Mouse (Mus musculus): ENCODE measurements around the gene Cox17. TPM values are rescaled to one million over a fixed set of nuclear protein-coding genes. Genes with fewer than 3 reads are reported as not detected.

Cox17 gene
- polyA plus RNA-seq, 1 experiment from 2014 or later, result 337 TPM

DNA sequence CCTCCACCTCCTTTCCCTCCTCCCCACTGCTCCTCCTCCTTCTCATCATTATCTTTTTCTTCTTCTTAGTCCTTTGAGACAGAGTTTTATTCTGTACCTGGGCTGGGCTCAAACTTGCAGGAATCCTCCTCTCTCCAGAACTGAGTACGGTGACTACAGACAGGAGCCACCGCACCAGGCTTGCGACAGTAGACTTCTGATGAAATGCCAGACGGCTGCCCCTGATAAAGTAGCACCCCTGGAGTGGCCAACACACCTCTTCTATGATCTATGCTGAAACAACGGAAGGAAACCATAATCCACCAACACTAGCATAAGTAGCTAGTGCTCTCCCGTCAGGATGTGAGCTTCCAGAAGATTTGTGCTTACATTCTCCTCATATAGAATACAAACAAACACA is 40.6 kb downstream of the Cox17 start:
- ATAC-seq (ENCODE audit: insufficient number of reproducible peaks, insufficient read depth, low FRiP score, low read depth), result no peak
- H3K4me3 ChIP-seq (ENCODE audit: control insufficient read depth in 1 of 2, insufficient read depth in 1 of 2, low read depth in 1 of 2, low read length in 2 of 2), result no peak overlapping the region

DNA sequence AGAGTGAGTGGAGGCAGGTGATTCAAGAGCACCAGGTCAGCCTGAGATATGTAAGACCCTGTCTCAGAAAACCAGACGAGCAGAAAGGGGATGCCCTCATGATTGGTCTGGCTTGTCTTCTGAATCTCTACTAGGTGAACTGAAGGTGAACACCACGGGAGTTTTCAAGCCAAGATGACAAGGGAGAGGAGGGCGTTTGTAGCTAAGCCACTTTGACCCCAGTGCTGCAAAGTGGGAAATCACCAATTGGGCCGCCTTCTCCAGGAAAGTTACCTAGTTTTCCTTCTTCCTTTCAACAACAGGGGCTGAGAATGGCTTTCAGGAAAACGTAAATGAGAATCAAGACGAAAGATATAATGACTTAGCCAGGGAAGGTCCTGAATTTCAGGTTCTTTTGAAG is 42.0 kb downstream of the Cox17 start:
- H3K4me2 ChIP-seq (ENCODE audit: low read length), result no peak overlapping the region
- no peak overlapping the region for H3K27ac ChIP-seq (replicated peaks in 1 of 2; ENCODE audit: control insufficient read depth in 1 of 2, insufficient read depth in 1 of 2, low read depth in 2 of 2, low read length in 2 of 2)
- no peaks in the 10 kb centered on the region for H3K36me3 ChIP-seq (ENCODE audit: control insufficient read depth, insufficient read depth, low read length)
- H3K9me3 ChIP-seq (ENCODE audit: control insufficient read depth, low read length), result no peaks in the 10 kb centered on the region
- 75% methylated on average over 6 of the region's 6 CpGs for WGBS
- H3K9ac ChIP-seq (ENCODE audit: low read length), result no peak overlapping the region
- no peak for ATAC-seq (ENCODE audit: insufficient number of reproducible peaks, insufficient read depth, low FRiP score, low read depth)
- peaks cover 0 to 7% of the 10 kb centered on the region in 2 experiments; a peak in 2 of 4 replicates for H3K4me1 ChIP-seq (ENCODE audit: control insufficient read depth in 2 of 2, insufficient read depth in 2 of 2, low read length in 2 of 2)
- H3K4me3 ChIP-seq (ENCODE audit: control insufficient read depth in 1 of 2, insufficient read depth in 1 of 2, low read depth in 1 of 2, low read length in 2 of 2), result no peak overlapping the region
- no peaks in the 10 kb centered on the region for H3K27me3 ChIP-seq (ENCODE audit: control insufficient read depth, insufficient read depth, low read length)

More for the DNA sequence above, 40.6 kb downstream of the Cox17 start:
- H3K36me3 ChIP-seq (ENCODE audit: control insufficient read depth, insufficient read depth, low read length), result no peaks in the 10 kb centered on the region
- no peak overlapping the region for H3K27ac ChIP-seq (replicated peaks in 1 of 2; ENCODE audit: control insufficient read depth in 1 of 2, insufficient read depth in 1 of 2, low read depth in 2 of 2, low read length in 2 of 2)
- H3K27me3 ChIP-seq (ENCODE audit: control insufficient read depth, insufficient read depth, low read length), result no peaks in the 10 kb centered on the region
- H3K9ac ChIP-seq (ENCODE audit: low read length), result no peak overlapping the region
- peaks cover 0 to 3% of the 10 kb centered on the region in 2 experiments; a peak in 1 of 4 replicates for H3K4me1 ChIP-seq (ENCODE audit: control insufficient read depth in 2 of 2, insufficient read depth in 2 of 2, low read length in 2 of 2)
- no peaks in the 10 kb centered on the region for H3K9me3 ChIP-seq (ENCODE audit: control insufficient read depth, low read length)
- no peak overlapping the region for H3K4me2 ChIP-seq (ENCODE audit: low read length)
- WGBS, result 71% methylated on average over 6 of the region's 6 CpGs

DNA sequence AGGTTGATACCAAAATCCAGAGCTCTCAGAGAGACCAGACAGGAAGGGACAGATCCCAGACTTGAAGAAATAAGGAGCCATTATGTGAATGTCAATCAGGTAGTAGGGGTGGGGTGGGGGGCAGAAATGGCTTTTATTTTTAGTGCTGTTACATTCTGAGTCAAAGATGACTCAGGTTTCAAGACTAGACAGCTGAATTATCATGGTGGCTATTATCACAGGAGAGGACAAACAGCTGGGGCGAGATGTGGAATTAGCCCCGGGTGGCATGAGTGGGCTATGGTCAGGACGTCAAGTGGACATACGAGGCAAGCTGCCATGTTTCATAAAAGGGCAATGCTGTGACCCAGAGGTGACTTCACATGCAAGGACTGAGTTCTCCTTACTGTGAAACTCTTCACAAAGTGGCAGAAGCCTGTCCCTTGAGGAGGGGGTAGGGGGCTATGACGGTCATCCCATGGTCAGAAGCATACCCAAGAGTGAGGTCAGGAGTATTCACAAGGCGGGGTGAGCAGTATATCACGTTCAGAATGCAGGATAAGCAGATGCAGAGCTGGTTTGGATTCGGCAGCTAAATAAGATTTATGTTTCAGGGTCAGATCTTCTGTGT is 42.6 kb downstream of the Cox17 start:
- 79% methylated on average over 8 of the region's 8 CpGs for WGBS
- Histone ChIP-seq H3K9ac (ENCODE audit: low read length) (no peak overlapping the region), H3K4me3 (ENCODE audit: control insufficient read depth in 1 of 2, insufficient read depth in 1 of 2, low read depth in 1 of 2, low read length in 2 of 2) (no peak overlapping the region), H3K9me3 (ENCODE audit: control insufficient read depth, low read length) (no peaks in the 10 kb centered on the region), H3K27me3 (ENCODE audit: control insufficient read depth, insufficient read depth, low read length) (no peaks in the 10 kb centered on the region), H3K4me2 (ENCODE audit: low read length) (no peak overlapping the region), H3K4me1 (ENCODE audit: control insufficient read depth in 2 of 2, insufficient read depth in 2 of 2, low read length in 2 of 2) (peaks cover 0 to 7% of the 10 kb centered on the region in 2 experiments; a peak in 2 of 4 replicates), H3K27ac (replicated peaks in 1 of 2; ENCODE audit: control insufficient read depth in 1 of 2, insufficient read depth in 1 of 2, low read depth in 2 of 2, low read length in 2 of 2) (no peak overlapping the region), H3K36me3 (ENCODE audit: control insufficient read depth, insufficient read depth, low read length) (no peaks in the 10 kb centered on the region)
- no peak for ATAC-seq (ENCODE audit: insufficient number of reproducible peaks, insufficient read depth, low FRiP score, low read depth)

DNA sequence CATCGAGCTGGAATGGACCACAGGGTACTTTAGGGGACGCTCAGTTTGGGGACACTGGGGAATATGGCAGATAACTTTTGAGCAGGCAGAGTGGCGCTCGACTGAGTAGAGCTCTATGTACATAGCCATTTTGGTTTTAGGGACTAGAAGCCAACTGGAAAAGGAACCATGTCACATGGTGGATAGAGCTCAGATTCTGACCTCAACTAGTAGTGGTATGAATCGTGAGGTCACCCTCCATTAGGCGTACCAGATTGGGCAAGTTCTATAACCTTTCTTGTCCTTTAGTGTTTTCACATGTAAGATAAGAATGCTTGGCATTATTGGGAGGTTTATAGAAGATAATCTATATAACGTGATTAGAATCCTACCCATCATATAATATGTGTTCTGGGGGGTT is 43.5 kb downstream of the Cox17 start:
- H3K9ac ChIP-seq (ENCODE audit: low read length), result no peak overlapping the region
- peaks cover 0 to 8% of the 10 kb centered on the region in 2 experiments; a peak in 2 of 4 replicates for H3K4me1 ChIP-seq (ENCODE audit: control insufficient read depth in 2 of 2, insufficient read depth in 2 of 2, low read length in 2 of 2)
- no peaks in the 10 kb centered on the region for H3K9me3 ChIP-seq (ENCODE audit: control insufficient read depth, low read length)
- no peaks in the 10 kb centered on the region for H3K36me3 ChIP-seq (ENCODE audit: control insufficient read depth, insufficient read depth, low read length)
- WGBS, result 80% methylated on average over 7 of the region's 7 CpGs
- no peak overlapping the region for H3K4me2 ChIP-seq (ENCODE audit: low read length)
- no peak for ATAC-seq (ENCODE audit: insufficient number of reproducible peaks, insufficient read depth, low FRiP score, low read depth)
- H3K27me3 ChIP-seq (ENCODE audit: control insufficient read depth, insufficient read depth, low read length), result no peaks in the 10 kb centered on the region
- no peak overlapping the region for H3K27ac ChIP-seq (replicated peaks in 1 of 2; ENCODE audit: control insufficient read depth in 1 of 2, insufficient read depth in 1 of 2, low read depth in 2 of 2, low read length in 2 of 2)
- H3K4me3 ChIP-seq (ENCODE audit: control insufficient read depth in 1 of 2, insufficient read depth in 1 of 2, low read depth in 1 of 2, low read length in 2 of 2), result no peak overlapping the region

DNA sequence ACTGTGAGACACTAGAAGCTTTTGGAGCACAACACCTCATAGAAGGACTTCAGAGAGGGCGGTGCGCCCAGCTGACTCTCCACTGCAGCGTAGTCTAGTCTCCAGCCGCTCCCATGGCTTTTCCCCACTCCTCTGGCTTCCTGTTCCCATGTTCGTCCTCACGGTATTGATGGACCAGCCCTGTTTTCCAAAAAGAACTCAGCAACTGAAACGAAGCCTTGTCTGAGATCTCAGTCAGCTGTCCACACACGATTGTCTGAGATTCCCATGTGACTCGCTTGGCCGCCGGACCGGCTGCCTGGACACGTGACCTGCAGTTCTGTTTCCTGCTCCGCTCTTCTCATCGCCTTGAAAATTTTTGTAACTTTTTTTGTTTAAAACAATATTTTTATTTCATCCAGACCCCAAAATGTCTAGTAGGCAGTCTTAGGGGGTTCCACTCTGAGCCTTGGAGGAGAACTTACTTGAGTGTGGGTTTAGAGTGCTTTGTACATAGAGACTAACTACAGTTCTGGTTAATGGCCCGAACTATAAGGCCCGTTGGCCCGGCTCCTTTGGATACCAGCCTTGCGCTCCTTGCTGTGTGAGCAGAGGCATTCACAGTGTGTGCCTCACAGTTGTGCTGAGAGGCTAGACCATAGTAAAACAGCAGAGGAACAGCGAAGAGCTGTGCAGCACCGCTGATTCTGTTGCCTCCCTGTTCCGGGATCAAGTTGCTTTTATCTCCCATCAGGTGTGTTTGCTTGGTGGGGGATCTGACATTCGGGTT is 45.5 kb downstream of the Cox17 start:
- Histone ChIP-seq H3K4me2 (ENCODE audit: low read length) (peak overlapping the region; percentile 56), H3K27ac (replicated peaks in 1 of 2; ENCODE audit: control insufficient read depth in 1 of 2, insufficient read depth in 1 of 2, low read depth in 2 of 2, low read length in 2 of 2) (peak overlapping the region; percentile 10 to 71; a peak in 3 of 4 replicates), H3K27me3 (ENCODE audit: control insufficient read depth, insufficient read depth, low read length) (no peaks in the 10 kb centered on the region), H3K4me1 (ENCODE audit: control insufficient read depth in 2 of 2, insufficient read depth in 2 of 2, low read length in 2 of 2) (peaks cover 14 to 15% of the 10 kb centered on the region in 2 experiments), H3K4me3 (ENCODE audit: control insufficient read depth in 1 of 2, insufficient read depth in 1 of 2, low read depth in 1 of 2, low read length in 2 of 2) (peak overlapping the region; percentile 3 to 14; a peak in 1 of 4 replicates), H3K36me3 (ENCODE audit: control insufficient read depth, insufficient read depth, low read length) (no peaks in the 10 kb centered on the region), H3K9me3 (ENCODE audit: control insufficient read depth, low read length) (no peaks in the 10 kb centered on the region), H3K9ac (ENCODE audit: low read length) (no peak overlapping the region)
- ATAC-seq (ENCODE audit: insufficient number of reproducible peaks, insufficient read depth, low FRiP score, low read depth), result peak; percentile 51
- WGBS, result 61% methylated on average over 23 of the region's 23 CpGs

DNA sequence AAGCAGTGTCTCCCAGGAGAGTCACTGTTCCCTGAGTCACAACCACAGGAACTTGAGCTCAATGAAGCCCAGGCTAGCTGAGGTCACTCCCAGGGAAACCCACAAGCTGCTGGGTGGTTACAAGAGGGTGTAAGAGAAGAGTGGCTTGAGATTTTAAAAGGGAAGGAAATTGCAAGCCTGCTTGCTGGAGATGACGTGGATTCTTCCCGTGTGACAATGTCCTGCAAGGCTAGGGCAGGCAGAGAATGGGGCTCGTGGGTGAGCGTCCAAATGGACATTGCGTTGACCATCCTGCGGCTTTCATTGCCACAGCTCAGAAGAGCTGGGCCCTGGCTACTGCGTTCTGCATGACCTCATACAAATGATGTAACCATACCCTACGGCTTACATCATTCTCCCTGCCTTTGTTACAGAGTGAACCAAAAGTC is 47.4 kb downstream of the Cox17 start:
- Histone ChIP-seq H3K27me3 (ENCODE audit: control insufficient read depth, insufficient read depth, low read length) (no peaks in the 10 kb centered on the region), H3K36me3 (ENCODE audit: control insufficient read depth, insufficient read depth, low read length) (no peaks in the 10 kb centered on the region), H3K4me3 (ENCODE audit: control insufficient read depth in 1 of 2, insufficient read depth in 1 of 2, low read depth in 1 of 2, low read length in 2 of 2) (no peak overlapping the region), H3K27ac (replicated peaks in 1 of 2; ENCODE audit: control insufficient read depth in 1 of 2, insufficient read depth in 1 of 2, low read depth in 2 of 2, low read length in 2 of 2) (peak overlapping the region in 1 of 2 experiments; percentile 38; a peak in 2 of 4 replicates), H3K4me1 (ENCODE audit: control insufficient read depth in 2 of 2, insufficient read depth in 2 of 2, low read length in 2 of 2) (peaks cover 16 to 17% of the 10 kb centered on the region in 2 experiments), H3K9ac (ENCODE audit: low read length) (no peak overlapping the region), H3K9me3 (ENCODE audit: control insufficient read depth, low read length) (no peaks in the 10 kb centered on the region), H3K4me2 (ENCODE audit: low read length) (no peak overlapping the region)
- no peak for ATAC-seq (ENCODE audit: insufficient number of reproducible peaks, insufficient read depth, low FRiP score, low read depth)
- 81% methylated on average over 8 of the region's 8 CpGs for WGBS

DNA sequence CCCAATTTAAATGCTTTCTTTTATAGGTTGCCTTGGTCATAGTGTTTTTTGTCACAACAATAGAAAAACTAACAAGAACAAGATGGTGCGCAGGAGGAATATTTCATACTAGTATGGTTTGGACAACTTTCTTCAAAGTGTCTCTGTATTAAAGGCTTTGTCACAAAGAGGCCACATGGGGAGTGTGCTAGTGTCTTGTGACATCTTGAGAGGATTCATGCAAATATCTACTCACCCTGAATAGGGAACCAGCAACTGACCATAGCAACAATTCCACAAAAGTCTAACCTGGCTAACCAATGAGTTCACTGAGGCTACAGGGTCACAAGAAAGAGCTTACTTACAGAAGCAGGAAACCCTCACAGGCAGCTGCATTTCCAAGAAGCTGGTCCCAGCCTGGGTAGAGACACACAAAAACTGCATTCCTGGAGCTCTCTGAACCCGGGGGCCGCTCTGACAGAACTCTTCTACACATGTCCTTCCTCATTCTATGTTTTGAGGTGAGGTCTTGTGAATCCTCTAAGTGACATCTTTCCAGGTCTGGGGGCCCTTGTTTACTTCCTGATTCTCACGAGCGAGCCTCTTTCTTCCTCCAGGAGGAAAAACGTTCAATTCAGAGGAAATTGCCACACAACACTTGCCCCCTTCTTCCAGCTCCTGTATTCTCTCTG is 48.4 kb downstream of the Cox17 start:
- H3K27ac ChIP-seq (replicated peaks in 1 of 2; ENCODE audit: control insufficient read depth in 1 of 2, insufficient read depth in 1 of 2, low read depth in 2 of 2, low read length in 2 of 2), result no peak overlapping the region
- 65% methylated on average over 6 of the region's 6 CpGs for WGBS
- no peak overlapping the region for H3K4me2 ChIP-seq (ENCODE audit: low read length)
- no peaks in the 10 kb centered on the region for H3K36me3 ChIP-seq (ENCODE audit: control insufficient read depth, insufficient read depth, low read length)
- no peaks in the 10 kb centered on the region for H3K27me3 ChIP-seq (ENCODE audit: control insufficient read depth, insufficient read depth, low read length)
- H3K4me3 ChIP-seq (ENCODE audit: control insufficient read depth in 1 of 2, insufficient read depth in 1 of 2, low read depth in 1 of 2, low read length in 2 of 2), result no peak overlapping the region
- H3K9me3 ChIP-seq (ENCODE audit: control insufficient read depth, low read length), result no peaks in the 10 kb centered on the region
- no peak overlapping the region for H3K9ac ChIP-seq (ENCODE audit: low read length)
- no peak for ATAC-seq (ENCODE audit: insufficient number of reproducible peaks, insufficient read depth, low FRiP score, low read depth)
- peaks cover 24 to 25% of the 10 kb centered on the region in 2 experiments for H3K4me1 ChIP-seq (ENCODE audit: control insufficient read depth in 2 of 2, insufficient read depth in 2 of 2, low read length in 2 of 2)
